Mouse (Mus musculus) R1 (cell line): ENCODE measurements around the gene Atp2b4.

Experiments used
- DNase-seq: peaks from one replicate; pipeline ENCODE4 v3.0.0-alpha.2; 2018; ENCODE audit warnings: low read depth, low spot score

Gene Atp2b4

DNA sequence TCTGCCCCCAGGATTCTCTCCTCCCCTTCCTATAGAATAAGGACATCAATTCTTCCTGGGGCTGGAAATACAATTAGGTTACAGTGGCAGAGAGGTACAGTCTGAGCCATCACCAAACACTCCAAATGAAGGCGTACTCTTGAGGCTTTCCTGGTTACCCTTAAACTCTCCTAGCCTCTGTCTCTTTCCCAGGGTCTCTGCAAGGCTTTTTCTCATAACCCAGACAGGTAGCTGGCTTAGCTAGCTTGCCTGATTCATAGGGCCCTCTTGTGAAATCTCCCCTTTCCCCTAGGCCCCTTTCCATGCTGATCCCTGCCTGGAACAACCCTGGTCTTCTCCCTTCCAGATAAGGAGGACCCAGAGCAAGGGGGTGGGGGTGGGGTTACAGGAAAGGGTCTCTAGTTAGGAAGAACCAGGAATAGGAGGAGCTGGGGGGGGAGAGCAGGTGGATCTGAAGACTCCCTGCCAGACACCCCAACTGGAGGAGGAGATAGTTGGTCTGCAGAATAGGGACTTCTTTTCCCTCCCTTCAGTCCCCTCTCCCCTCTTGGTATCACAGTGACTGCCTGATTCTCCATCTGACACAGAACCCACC is 1.9 kb downstream of the Atp2b4 start:
- DNase-seq: no peak

DNA sequence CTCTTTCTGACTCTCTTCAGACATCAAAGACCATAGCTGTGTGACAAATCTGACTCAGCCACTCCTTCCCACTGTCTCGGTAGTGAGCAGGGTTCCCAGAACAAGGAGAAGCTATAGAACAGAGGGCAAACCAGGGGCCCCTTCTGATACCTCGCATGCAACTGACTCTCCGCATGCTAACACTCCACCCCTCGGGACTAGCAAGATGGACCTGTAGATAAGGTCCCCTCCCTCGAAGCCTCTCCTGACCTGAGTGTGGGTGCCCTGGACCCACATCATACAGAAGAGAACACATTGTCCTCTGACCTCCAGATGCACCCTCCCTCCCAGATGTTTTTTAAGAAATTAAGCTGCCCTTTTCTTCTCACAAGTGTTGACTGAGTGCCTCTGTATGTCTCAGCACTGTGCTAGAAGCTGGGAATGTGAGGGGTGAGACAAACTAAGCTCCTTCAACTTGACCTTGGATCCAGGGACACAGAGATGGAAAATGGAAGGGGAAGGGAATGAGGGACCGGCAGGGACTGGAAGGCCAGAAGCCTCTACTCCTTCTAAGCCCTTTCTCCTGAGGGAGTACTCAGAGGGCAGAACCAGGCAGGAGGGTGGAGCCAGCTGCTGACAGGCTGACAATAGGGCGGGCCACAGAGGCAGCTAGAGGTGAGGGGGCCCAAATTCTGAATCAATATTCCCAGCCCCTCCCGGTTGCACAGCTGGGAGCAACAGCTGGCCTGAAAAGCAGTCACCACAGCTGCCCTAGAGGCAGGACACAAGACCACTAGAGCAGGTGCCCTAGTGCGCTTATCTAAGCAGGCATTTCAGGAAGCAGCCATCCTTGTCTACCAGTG is 2.6 kb downstream of the Atp2b4 start:
- no peak for DNase-seq

DNA sequence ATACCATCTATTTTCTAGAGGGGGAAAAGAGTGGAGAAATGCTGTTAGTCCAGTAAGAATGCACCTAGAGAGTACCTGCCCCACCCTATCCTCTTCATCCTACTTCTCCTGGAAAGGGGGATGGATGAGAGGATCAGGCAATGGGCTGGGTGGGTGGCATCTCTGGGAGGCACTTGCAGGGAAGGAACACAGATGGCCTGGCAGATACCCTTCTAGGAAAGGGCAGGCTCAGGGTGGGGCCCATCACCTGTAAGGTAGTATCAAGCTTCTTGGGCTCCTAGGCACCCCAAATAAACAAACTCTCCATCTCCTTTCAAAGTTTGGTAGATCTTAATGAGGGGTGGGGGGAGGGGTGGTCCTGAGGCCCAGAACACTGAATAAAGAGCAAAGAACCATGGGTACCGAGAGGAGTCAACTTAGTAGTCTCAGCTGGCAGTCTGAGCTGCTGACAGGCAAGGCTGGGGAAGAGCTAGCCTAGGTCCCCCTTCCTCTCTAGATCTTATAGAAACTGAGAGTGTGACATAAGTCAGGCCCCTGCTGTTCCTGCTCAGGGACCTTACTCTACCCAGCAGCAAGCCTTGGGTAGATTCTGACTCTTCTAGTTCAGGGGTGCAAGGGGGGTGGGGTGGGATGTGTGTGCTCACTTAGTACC is 3.4 kb downstream of the Atp2b4 start:
- no peak for DNase-seq

DNA sequence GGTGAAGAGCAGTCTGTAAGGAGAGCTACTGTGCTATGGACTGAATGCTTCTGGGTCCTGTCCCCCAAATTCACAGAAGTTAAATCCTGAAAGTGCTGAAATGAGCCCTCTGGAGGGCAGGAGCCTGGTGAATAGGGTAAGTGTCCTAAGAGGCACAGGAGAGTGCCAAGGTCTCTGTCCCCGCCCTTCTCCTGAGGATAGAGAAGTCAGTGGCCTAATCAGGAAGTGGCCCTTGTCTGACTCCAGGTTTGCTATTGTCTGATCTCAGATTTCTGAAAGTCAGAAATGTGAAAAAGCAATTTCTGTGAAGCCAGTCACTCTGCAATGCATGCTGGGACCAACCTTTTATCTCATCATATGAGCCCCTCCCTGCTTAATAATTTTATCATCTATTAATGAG is 7.2 kb downstream of the Atp2b4 start:
- no peak for DNase-seq

DNA sequence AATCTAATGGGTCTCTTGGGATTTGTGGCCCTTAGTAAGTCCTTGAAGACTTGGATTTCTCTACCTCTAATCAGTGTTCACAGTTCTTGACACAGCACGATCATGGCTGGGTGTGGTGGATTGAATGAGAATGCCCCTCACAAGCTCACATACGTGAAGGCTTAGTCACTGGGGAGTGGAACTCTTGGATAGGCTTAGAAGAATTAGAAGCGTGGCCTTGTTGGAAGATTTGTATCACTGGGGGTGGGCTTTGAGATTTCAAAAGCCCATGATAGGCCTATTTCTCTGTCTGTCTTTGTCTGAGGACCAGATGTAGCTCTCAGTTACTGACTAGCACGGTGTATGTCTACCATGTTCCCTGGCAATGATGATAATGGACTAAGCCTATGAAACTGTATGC is 10.8 kb downstream of the Atp2b4 start:
- peak; percentile 62 for DNase-seq

DNA sequence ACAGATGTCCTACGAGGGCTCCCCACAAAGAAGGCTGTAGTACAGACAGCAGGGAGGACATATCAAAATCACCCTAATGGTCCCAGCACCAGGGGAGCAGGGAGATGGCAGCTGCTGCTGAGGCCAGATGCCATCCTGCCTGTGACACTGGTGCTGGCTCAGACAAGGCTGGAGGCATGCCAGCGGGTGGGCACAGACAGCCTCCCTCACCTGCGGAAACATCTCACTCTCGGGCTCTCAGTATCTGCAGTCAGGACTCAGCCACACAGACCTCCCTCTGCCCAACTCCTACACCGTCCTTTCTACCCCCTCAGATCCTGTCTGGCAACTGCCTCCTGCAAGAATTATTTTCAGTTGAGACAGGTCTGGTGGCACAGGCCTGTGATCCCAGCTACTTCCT is 12.0 kb downstream of the Atp2b4 start:
- no peak for DNase-seq

DNA sequence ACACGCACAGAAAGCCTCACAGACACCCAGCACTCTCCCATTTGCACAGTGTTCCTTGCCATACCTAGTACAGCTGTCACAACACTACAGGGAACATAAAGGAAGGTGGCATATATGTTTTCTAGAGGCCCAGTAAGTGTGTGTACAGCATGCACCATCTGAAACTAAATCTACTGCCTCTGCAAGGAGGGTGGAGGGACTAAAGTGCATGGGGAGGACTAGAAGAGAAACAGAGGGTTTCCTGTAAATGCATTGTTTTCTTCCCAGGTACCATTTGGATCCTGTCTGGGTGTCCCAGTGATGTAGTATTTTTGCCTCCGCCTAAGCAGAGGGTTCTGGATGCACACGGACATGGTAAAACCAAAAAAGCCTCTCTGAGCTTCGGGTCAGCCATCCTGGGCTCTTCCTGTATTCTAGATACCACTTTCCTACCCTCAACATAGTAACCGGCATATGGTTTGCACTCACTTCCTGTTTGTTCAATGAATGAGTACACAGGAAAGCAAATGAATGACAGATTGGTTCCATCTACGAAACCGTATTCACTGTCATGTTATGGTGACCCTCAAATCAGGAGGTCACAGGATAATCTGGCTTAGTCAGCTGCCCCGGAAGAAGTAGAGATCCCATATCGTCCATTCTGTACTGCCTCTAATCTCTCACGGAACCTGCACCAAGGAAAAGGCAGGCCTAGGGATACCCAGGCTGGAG is 13.2 kb downstream of the Atp2b4 start:
- DNase-seq: no peak

DNA sequence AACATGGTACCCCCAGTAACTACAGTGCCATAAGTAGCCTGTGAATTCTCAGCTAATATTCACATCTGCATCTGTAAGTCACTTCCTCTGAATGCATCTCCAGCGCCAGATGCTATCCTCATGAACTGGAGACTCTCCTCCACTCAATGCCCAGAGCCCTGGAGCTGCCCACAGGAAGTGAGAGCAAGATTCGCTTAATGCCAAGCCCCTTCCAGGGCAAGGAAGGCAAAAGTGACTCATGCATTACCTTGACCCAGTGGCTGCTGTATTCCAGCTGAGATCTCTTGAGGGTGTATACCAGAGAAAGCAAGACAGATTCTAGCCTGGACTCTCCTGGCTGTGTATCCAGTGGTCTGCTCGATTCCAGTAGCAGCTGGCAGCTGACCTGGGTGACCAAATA is 16.2 kb downstream of the Atp2b4 start:
- no peak for DNase-seq

DNA sequence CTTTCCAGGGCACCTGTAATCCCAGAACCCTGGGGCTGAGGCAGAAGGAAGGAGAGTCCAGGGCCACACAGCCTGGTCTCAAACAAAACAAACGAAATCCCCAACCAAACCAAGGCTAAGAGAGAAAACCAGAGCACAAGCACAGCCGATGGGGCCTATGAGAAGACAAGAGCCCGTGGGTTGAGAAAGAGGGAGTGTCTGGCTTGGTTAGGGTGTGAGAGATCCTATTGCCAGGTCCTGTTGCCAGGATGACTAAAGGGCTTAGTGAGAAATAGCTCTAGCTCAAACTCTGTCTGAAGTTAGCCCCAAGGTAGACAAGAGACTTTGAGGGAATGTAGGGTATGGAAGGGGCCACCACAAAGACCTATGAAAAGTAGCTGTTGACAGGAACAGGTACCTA is 19.3 kb downstream of the Atp2b4 start:
- DNase-seq: no peak

DNA sequence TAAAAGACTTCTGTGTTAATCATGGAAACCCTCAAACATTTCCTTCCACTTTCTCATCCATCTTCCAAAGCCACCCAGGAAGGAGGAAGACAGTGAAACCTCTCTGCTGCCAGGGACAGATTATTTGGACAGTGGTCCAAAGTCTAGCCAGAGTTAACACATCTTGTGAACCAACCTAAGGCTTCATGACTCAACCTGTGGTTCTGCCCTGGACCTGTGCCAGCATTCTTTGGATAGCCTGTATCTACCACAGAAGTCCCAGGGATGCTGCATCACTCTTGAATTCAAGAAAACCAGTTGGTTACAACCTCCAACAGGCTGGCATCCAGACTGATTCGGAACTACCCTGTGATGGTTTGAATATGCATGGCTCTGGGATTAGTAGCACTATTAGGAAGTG is 21.8 kb downstream of the Atp2b4 start:
- no peak for DNase-seq

DNA sequence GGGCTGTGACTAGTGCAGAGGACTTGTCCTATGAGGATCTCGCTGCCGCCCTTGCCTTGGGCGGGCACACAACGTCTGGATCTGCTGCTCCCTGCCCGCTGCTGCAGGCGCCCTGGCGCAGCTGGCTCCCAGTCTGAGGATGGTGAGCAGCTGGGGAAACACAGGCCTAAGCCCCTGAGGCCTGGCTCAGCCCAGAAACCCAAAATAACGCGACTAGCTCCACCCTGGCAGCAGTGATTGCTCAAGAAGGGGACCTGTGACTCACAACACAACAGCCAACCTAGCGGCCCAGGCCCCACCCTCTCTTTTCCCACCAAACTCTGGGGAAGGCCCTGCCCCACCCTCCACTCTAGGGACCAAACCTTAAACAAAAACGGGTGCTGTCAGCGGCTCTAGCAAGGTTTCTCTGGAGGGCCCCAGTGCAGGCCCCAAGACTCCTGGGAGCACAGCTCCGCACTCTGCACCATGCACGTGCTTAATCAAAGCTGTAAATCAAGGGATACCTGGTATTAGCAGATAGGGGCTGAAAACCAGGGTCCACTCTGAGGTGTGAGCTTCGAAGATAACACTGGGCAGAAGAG is 23.1 kb downstream of the Atp2b4 start:
- peak; percentile 9 for DNase-seq

DNA sequence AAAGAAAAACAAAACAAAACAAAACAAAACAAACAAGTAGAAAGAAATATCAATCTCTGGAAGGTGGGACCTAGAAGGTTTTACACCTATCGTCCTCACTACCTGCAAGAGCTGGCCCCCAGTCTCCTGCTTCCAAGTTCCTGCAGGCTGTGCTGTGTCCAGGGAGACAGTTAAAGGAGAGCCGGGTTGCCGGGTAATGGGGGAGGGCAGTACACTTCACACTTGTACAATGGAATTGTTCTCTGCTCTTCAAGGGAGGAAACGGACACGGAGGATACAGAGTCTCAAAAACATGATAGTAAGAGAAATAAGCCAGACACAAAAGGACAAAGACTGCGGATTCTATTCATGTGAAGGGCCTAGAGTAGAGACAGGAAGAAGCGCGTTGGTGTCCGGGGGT is 28.3 kb downstream of the Atp2b4 start:
- DNase-seq: no peak

DNA sequence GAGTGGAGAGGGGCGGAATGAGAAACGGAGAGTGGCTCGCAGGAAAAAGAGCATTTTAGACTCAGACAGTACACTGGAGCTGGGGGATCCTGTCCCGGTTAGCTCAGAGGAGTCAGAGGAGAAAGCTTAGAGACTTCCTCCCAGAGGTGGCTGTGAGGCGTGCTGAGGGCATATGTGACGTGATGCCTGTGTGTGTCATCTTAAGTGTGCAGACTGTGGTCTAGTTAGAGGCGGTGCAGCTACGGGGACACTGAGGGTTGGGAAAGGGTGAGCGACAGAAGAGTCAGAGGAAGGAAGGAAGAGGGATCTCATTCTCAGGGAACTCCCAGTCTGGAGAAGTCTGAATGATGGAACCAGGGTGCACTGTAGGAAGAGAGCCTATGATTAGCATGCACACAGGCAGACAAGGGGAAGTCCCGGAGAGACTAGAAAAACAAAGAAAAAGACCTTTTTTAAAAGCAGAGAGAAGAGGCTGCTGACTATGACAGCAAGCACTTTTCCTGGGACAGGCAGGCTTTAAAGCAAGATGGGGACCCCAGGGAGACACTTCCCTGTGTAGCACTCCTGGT is 28.9 kb downstream of the Atp2b4 start:
- no peak for DNase-seq

DNA sequence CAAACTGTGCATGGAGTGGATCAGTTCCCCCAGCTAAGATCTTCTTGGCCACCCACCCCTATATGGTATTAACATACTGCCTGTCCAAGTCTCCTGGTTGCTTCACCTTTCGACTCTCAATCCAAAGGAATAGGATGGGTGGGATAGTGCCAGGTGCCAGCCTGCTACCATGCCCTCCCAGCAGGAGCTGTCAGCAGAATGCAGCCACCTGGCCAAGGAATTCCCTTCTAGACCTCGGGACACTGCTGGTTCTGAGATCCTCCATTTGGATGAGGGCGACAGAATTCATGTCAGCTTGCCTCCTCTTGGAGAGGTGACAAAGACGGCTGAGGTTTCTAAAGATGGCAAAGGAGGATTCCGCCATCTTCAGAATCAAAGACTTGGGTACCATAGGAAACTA is 32.8 kb downstream of the Atp2b4 start:
- no peak for DNase-seq

DNA sequence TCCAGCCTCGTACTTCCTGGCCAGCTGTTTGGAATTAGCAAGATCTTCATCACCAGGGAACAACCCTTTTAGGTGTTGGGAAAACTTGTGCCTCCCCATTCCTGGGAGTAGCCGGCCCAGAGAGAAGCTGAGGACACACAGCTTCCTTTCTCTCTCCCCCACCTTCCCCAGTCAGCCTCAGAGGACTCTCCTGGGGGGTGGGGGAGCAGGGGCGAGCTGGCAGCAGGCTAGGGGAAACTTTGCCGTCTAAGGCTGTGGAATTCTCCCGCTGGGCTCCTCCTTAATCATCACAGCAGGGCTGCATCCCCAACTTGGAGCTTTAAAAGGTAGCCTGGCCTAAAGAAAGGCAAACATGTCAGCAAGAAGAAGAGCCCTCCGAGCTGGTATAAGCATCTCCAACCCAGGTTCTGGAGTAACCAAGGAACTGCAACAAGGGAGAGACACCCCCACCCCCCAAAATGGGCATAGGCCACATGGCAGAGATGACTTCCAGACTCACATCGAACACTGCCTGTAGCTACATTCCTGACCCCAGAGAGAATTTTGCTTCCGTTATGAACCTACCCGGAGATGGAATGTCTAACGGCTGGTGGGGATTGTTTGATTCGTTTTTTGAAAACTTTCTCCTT is 33.8 kb downstream of the Atp2b4 start:
- peak; percentile 59 for DNase-seq

DNA sequence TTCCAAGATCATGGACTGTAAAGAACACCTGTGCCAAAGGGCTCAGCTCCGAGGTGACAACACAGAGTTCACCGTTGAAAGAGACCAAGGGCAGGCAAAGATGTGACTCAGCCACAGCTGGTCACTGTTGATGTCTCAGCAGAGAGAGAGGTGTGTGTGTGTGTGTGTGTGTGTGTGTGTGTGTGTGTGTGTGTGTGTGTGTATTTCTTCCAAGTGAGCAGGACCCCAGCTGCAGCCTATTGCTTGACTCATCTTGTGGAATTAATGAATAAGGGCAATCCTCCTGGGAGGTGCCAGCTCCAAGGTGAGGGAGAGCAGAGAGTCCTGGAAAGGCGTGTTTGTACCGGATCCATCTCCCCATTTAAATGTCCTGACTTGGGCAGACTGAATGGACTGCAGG is 35.5 kb downstream of the Atp2b4 start:
- DNase-seq: no peak

DNA sequence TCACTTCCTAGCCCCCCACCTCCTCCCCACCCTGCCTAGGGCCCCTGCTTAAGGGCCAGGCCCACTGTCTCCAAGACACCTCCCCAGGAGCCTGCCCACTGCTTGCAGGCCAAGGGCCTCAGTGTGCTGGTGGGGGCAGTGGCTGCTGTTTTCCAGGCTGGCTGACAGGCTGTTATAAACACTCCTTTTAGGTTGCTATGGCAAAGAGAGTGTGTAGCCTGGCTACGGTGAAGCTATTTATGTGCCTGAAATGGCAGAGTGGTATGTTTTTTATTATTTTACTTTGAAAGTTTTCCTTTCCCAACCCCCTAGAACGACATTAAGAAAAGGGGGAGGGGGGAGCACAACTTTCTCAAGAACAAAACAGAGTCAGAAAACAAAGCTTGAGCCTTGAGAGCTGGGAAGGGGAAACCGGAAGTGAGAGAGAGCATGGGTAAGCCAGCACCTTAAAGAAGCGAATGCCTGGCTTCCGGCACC is 37.9 kb downstream of the Atp2b4 start:
- peak; percentile 30 for DNase-seq

DNA sequence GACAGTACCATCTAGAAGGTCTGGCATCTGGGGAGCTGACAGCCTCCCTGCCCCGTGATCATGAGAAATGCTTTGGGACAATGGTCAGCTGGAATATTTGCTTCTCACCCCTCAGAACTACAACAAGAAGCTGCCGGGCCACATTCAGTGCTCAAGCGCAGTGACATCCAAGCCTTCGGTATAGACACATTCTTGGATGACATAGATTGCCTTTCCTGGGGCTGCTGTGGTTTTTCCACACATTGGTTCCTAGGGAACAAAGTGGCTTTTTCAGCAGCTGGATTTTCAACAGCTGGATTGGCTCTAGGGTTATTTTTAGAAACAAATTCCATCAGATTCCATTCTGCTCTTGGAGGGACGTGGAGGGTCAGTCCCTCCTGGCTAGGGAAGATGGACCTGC is 39.6 kb downstream of the Atp2b4 start:
- no peak for DNase-seq

DNA sequence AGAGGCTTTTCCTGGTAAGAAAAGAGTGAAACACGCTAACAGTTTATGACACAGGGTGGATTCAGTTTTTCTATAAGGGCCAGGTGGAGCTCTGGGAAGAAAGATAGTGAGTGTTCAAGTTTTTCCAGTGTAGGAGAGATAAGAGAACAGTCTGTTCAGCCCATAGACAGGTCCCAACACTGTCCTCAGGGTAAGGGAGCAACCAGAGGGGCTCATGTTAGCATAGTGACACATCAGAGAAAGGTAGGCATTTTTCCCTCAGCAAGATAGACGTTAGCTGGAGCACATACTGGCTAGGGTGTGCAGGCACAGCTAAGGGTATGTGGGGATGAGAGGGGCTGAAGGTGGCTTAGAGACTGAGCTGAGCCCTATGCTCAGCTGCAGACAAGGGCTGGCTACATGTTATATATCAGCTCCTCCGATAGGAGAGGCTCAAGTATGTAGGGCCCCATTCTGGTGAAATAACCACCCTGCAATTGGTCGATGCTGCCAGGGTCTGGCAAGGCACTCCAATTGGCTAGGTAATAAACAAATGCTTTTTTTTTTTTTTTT is 46.4 kb downstream of the Atp2b4 start:
- no peak for DNase-seq

DNA sequence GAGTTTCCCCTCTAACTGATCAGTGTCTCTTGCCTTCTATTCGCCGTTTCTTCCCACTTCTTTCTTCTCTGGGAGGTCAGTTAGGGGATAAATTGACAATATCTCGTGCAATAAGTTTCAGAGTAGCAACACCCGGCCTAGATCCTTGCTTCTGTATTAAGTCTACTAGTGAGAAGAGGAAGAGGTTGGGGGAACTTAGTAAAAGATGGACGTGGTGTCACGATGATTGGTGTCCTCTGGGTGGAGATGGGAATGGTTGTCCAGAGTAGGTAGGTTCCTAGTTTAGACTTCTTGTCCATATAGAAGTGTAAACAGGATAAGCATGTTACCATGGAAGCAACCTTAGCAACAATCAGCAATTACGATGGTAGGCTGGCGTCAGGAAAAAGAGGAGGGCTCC is 47.5 kb downstream of the Atp2b4 start:
- DNase-seq: no peak

DNA sequence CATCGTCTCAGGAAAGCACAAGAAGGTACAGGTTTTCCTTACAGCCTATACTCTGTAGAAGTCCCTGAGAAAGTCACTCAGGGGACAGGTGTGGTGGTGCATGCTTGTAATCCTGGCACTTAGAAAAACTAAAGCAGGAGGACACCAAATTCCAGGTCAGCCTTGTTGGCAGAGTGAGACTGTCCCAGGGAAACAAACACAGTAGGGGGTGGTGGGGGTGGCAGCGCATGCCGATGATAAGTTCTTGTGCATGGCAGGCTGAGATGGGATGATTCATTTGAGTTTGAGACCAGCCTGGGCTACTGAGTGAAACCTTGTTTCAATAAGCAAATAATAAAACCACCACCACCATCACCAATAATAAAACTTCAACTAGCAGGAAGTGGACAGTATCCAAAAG is 49.2 kb downstream of the Atp2b4 start:
- no peak for DNase-seq
